Mouse (Mus musculus): ENCODE data around the gene Syndig1l. TPM values are rescaled to one million over a fixed set of nuclear protein-coding genes. Genes with fewer than 3 reads are reported as not detected.

Syndig1l gene
- polyA plus RNA-seq, 1 experiment from 2014 or later, result not detected

DNA sequence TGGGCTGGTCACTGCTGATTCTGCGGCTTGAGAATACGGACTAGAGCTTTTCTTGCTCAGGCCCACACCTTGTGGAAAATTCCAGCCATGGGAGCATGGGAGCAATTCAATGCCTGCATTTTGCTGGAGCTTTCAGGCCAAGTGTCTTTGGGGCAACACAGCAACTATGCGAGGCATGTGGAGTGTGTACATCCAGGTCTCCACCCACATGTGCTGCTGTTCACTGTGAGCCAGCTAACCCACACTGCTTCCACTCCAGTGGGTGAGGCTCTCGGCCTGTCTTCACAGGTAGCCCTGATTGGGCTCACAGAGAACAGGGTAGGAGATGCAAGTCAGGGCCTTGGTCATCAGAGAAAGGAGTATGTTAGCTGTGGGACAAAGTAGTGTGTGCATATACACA, 9.2 kb upstream of the Syndig1l start:
- WGBS, result 73% methylated on average over 4 of the region's 4 CpGs
- H3K4me3 ChIP-seq (replicated peaks; ENCODE audit: low read depth, low read length), result no peak overlapping the region

DNA sequence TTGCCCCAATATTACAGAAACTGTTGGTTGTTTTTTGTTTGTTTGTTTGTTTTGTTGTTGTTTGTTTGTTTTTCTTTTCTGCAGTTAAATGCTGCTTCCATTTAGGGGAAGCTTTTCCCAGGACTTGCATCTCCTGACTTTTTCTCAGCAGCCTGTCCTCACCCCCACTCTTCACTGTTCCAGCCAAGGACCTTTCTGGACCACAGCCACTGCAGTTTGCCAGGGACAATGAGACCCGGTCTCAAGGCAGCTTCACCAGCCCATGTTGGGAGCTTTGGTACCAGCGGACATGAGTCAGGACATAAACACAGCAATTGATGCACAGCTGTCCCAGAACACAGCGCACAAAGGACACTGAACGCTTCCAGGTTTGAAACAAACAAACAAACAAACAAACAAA, 8.3 kb upstream of the Syndig1l start:
- 70% methylated on average over 4 of the region's 4 CpGs for WGBS
- Histone ChIP-seq H3K9ac (ENCODE audit: low read depth, low read length) (no peak overlapping the region), H3K36me3 (ENCODE audit: insufficient read depth, low read length) (no peaks in the 10 kb centered on the region), H3K27ac (no peak overlapping the region), H3K27me3 (ENCODE audit: insufficient read depth, low read length) (no peaks in the 10 kb centered on the region), H3K9me3 (replicated peaks; ENCODE audit: low read length) (no peaks in the 10 kb centered on the region), H3K4me2 (ENCODE audit: low read length) (no peak overlapping the region), H3K4me3 (replicated peaks; ENCODE audit: low read depth, low read length) (no peak overlapping the region), H3K4me1 (replicated peaks; ENCODE audit: insufficient read depth, low read length) (no peaks in the 10 kb centered on the region)
- ATAC-seq (replicated peaks; ENCODE audit: low FRiP score, low read depth), result no peak
- TF ChIP-seq CTCF (IDR thresholded peaks at IDR 0.05; ENCODE audit: low read depth), result no peak
- no peak for DNase-seq (ENCODE audit: low spot score)

More for the DNA sequence above, 9.2 kb upstream of the Syndig1l start:
- Histone ChIP-seq H3K9me3 (replicated peaks; ENCODE audit: low read length) (no peaks in the 10 kb centered on the region), H3K9ac (ENCODE audit: low read depth, low read length) (no peak overlapping the region), H3K36me3 (ENCODE audit: insufficient read depth, low read length) (no peaks in the 10 kb centered on the region), H3K27me3 (ENCODE audit: insufficient read depth, low read length) (no peaks in the 10 kb centered on the region), H3K27ac (no peak overlapping the region), H3K4me1 (replicated peaks; ENCODE audit: insufficient read depth, low read length) (no peaks in the 10 kb centered on the region), H3K4me2 (ENCODE audit: low read length) (no peak overlapping the region)
- no peak for ATAC-seq (replicated peaks; ENCODE audit: low FRiP score, low read depth)
- no peak for DNase-seq (ENCODE audit: low spot score)
- no peak for TF ChIP-seq CTCF (IDR thresholded peaks at IDR 0.05; ENCODE audit: low read depth)

GRCm38 (mm10) chr12:84702586-84702985, 4.0 kb upstream of the Syndig1l start:
- no peak for ATAC-seq (replicated peaks; ENCODE audit: low FRiP score, low read depth)
- WGBS, result 61% methylated on average over 7 of the region's 7 CpGs

DNA sequence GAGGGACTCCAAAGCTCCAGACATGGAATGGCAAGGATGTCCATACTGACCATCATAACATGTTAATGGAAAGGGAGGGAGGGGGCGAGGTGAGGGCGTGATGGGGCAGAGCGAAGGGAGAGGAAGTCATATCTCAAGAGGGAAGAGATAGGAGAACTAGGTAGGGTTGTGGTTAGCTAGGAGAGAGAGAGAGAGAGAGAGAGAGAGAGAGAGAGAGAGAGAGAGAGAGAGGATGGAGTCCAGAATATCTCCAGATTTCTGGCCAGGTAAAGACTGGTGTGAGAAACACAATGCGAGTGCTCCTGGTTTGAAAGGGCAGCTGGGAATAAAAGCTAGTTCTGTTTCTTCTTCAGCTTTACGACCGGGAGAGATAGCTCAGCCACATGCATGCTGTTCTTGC, 6.5 kb downstream of the Syndig1l start:
- TF ChIP-seq CTCF (IDR thresholded peaks at IDR 0.05; ENCODE audit: low read depth), result no peak
- 88% methylated on average over 6 of the region's 6 CpGs for WGBS
- ATAC-seq (replicated peaks; ENCODE audit: low FRiP score, low read depth), result no peak

More at GRCm38 (mm10) chr12:84702586-84702985, 4.0 kb upstream of the Syndig1l start:
- no peak for DNase-seq (ENCODE audit: low spot score)
- no peak overlapping the region for H3K4me3 ChIP-seq (replicated peaks; ENCODE audit: low read depth, low read length)
- TF ChIP-seq CTCF (IDR thresholded peaks at IDR 0.05; ENCODE audit: low read depth), result no peak
- no peaks in the 10 kb centered on the region for H3K9me3 ChIP-seq (replicated peaks; ENCODE audit: low read length)
- no peak overlapping the region for H3K9ac ChIP-seq (ENCODE audit: low read depth, low read length)
- H3K4me2 ChIP-seq (ENCODE audit: low read length), result no peak overlapping the region
- no peak overlapping the region for H3K27ac ChIP-seq
- H3K36me3 ChIP-seq (ENCODE audit: insufficient read depth, low read length), result no peaks in the 10 kb centered on the region
- H3K27me3 ChIP-seq (ENCODE audit: insufficient read depth, low read length), result peaks cover 18% of the 10 kb centered on the region
- no peaks in the 10 kb centered on the region for H3K4me1 ChIP-seq (replicated peaks; ENCODE audit: insufficient read depth, low read length)

DNA sequence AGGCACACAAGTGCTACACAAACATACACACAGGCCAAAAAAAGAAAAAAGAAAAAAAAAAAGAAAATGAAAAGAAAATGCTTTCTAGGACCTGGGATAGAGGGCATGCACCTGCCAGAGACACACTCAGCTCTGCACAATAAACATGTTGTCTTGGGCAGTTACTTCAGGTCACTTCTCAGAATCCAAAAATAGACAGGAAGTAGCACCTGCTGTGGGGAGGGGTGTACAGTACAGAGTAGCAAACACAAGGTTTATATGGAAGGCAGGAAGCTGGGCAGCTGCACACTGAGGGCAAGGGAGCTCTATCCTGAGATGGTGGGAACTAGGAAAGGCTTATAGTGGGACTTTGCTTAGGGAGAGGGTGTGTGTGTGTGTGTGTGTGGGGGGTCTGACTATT, 7.3 kb downstream of the Syndig1l start:
- TF ChIP-seq CTCF (IDR thresholded peaks at IDR 0.05; ENCODE audit: low read depth), result no peak
- ATAC-seq (replicated peaks; ENCODE audit: low FRiP score, low read depth) (no peak), DNase-seq (ENCODE audit: low spot score) (no peak)
- Histone ChIP-seq H3K9me3 (replicated peaks; ENCODE audit: low read length) (no peaks in the 10 kb centered on the region), H3K4me2 (ENCODE audit: low read length) (no peak overlapping the region), H3K4me1 (replicated peaks; ENCODE audit: insufficient read depth, low read length) (no peaks in the 10 kb centered on the region), H3K36me3 (ENCODE audit: insufficient read depth, low read length) (no peaks in the 10 kb centered on the region), H3K9ac (ENCODE audit: low read depth, low read length) (no peak overlapping the region), H3K27me3 (ENCODE audit: insufficient read depth, low read length) (no peaks in the 10 kb centered on the region), H3K4me3 (replicated peaks; ENCODE audit: low read depth, low read length) (no peak overlapping the region), H3K27ac (no peak overlapping the region)

More for the DNA sequence above, 6.5 kb downstream of the Syndig1l start:
- Histone ChIP-seq H3K4me1 (replicated peaks; ENCODE audit: insufficient read depth, low read length) (no peaks in the 10 kb centered on the region), H3K4me3 (replicated peaks; ENCODE audit: low read depth, low read length) (no peak overlapping the region), H3K4me2 (ENCODE audit: low read length) (no peak overlapping the region), H3K36me3 (ENCODE audit: insufficient read depth, low read length) (no peaks in the 10 kb centered on the region), H3K9ac (ENCODE audit: low read depth, low read length) (no peak overlapping the region), H3K27ac (no peak overlapping the region), H3K9me3 (replicated peaks; ENCODE audit: low read length) (no peaks in the 10 kb centered on the region), H3K27me3 (ENCODE audit: insufficient read depth, low read length) (peaks cover 3% of the 10 kb centered on the region; the same call in 1 of the 2 replicates)
- DNase-seq (ENCODE audit: low spot score), result no peak

DNA sequence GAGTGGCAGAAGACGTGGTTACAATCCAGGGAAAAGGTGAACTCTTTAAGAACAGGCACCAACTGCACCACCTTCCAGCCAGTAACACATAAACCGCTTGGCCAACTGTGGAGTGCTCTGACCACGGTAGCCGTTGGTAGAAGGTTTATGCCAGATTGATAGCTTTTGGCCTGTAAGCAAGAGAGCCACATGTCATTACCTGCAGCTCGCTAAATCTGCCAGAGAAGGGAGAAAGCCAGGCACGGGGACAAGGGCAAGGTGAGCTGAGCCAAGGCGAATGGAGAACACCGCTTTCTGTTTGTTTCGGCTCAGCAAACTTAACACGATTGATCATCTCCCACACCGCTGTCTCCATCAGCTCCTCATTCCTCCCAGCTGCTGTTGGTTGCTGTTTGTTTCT, 9.6 kb downstream of the Syndig1l start:
- Histone ChIP-seq H3K4me1 (replicated peaks; ENCODE audit: insufficient read depth, low read length) (no peaks in the 10 kb centered on the region), H3K27me3 (ENCODE audit: insufficient read depth, low read length) (no peaks in the 10 kb centered on the region), H3K9me3 (replicated peaks; ENCODE audit: low read length) (no peaks in the 10 kb centered on the region), H3K27ac (no peak overlapping the region), H3K36me3 (ENCODE audit: insufficient read depth, low read length) (no peaks in the 10 kb centered on the region), H3K4me3 (replicated peaks; ENCODE audit: low read depth, low read length) (no peak overlapping the region), H3K9ac (ENCODE audit: low read depth, low read length) (no peak overlapping the region), H3K4me2 (ENCODE audit: low read length) (no peak overlapping the region)
- no peak for TF ChIP-seq CTCF (IDR thresholded peaks at IDR 0.05; ENCODE audit: low read depth)
- DNase-seq (ENCODE audit: low spot score) (no peak), ATAC-seq (replicated peaks; ENCODE audit: low FRiP score, low read depth) (no peak)
- 80% methylated on average over 11 of the region's 11 CpGs for WGBS

GRCm38 (mm10) chr12:84687531-84687930, 11.1 kb downstream of the Syndig1l start:
- Histone ChIP-seq H3K36me3 (ENCODE audit: insufficient read depth, low read length) (no peaks in the 10 kb centered on the region), H3K27ac (no peak overlapping the region), H3K9ac (ENCODE audit: low read depth, low read length) (no peak overlapping the region), H3K4me2 (ENCODE audit: low read length) (no peak overlapping the region), H3K4me1 (replicated peaks; ENCODE audit: insufficient read depth, low read length) (no peaks in the 10 kb centered on the region), H3K27me3 (ENCODE audit: insufficient read depth, low read length) (no peaks in the 10 kb centered on the region), H3K4me3 (replicated peaks; ENCODE audit: low read depth, low read length) (no peak overlapping the region), H3K9me3 (replicated peaks; ENCODE audit: low read length) (no peaks in the 10 kb centered on the region)
- TF ChIP-seq CTCF (IDR thresholded peaks at IDR 0.05; ENCODE audit: low read depth), result no peak
- 84% methylated on average over 4 of the region's 4 CpGs for WGBS
- no peak for DNase-seq (ENCODE audit: low spot score)
- no peak for ATAC-seq (replicated peaks; ENCODE audit: low FRiP score, low read depth)

Data from kidney, postnatal 0 days (tissue).